8 mouse cellular contexts compared by ENCODE assay signal in genomic region chr12:44268728-44269302, GRCm38 (mm10). TPM values are rescaled to one million over a fixed set of nuclear protein-coding genes. Genes with fewer than 3 reads are reported as not detected.
A peak's percentile ranks its signal among the peaks of the same experiment; 100 is the strongest.
DNase-seq lines count a peak whose midpoint lies in the region; ATAC-seq and TF ChIP-seq lines count a peak whose summit lies in the region.

No protein-coding gene starts in this region.

- DNase-seq in B cell, adult 2 months = peak; percentile 100
- peak; percentile 99 for DNase-seq in brain, adult 2 months (ENCODE audit: low read depth, low spot score)
- DNase-seq in kidney, postnatal 0 days (ENCODE audit: low spot score) = peak; percentile 98
- peak; percentile 100 for DNase-seq in liver, embryonic 11.5 days (ENCODE audit: low spot score)
- peak; percentile 99 for DNase-seq in naive thymus-derived CD4-positive, alpha-beta T cell, adult 2 months (ENCODE audit: low read depth)

- peak; percentile 96 for ATAC-seq in erythroblast, adult 5-6 weeks (replicated peaks; ENCODE audit: low FRiP score, poor library complexity, severe bottlenecking)
- peak; percentile 100 for ATAC-seq in heart, embryonic 12.5 days (ENCODE audit: insufficient number of reproducible peaks, low FRiP score)
- ATAC-seq in kidney, postnatal 0 days (replicated peaks; ENCODE audit: low FRiP score, low read depth) = peak; percentile 100
- ATAC-seq in liver, embryonic 11.5 days (replicated peaks; ENCODE audit: low FRiP score) = peak; percentile 98
- ATAC-seq in stomach, embryonic 14.5 days (ENCODE audit: insufficient number of reproducible peaks, insufficient read depth, low FRiP score, low read depth) = peak; percentile 99

- TF ChIP-seq CTCF in kidney, postnatal 0 days (IDR thresholded peaks at IDR 0.05; ENCODE audit: low read depth) = peak; percentile 21; the same call in 1 of the 2 replicates

- no peaks in the 10 kb centered on the region for H3K27me3 ChIP-seq in heart, embryonic 12.5 days (replicated peaks)
- H3K27me3 ChIP-seq in kidney, postnatal 0 days (ENCODE audit: insufficient read depth, low read length) = no peaks in the 10 kb centered on the region
- no peaks in the 10 kb centered on the region for H3K27me3 ChIP-seq in liver, embryonic 11.5 days (replicated peaks; ENCODE audit: control insufficient read depth, insufficient read depth, low read length)
- no peaks in the 10 kb centered on the region for H3K27me3 ChIP-seq in stomach, embryonic 14.5 days (ENCODE audit: control insufficient read depth, insufficient read depth, low read length)

- H3K27ac ChIP-seq in heart, embryonic 12.5 days (ENCODE audit: poor library complexity, severe bottlenecking) = peak overlapping the region; percentile 97
- H3K27ac ChIP-seq in kidney, postnatal 0 days = peak overlapping the region; percentile 99
- peak overlapping the region; percentile 97 for H3K27ac ChIP-seq in liver, embryonic 11.5 days (ENCODE audit: low read depth, low read length)
- peak overlapping the region; percentile 93 for H3K27ac ChIP-seq in stomach, embryonic 14.5 days (ENCODE audit: low read length)

- peak overlapping the region; percentile 76 for H3K4me3 ChIP-seq in heart, embryonic 12.5 days
- peak overlapping the region; percentile 79 for H3K4me3 ChIP-seq in kidney, postnatal 0 days (replicated peaks; ENCODE audit: low read depth, low read length)
- H3K4me3 ChIP-seq in liver, embryonic 11.5 days (ENCODE audit: low read depth, low read length) = peak overlapping the region; percentile 83
- peak overlapping the region; percentile 62 for H3K4me3 ChIP-seq in stomach, embryonic 14.5 days (ENCODE audit: low read depth, low read length)

- H3K9me3 ChIP-seq in heart, embryonic 12.5 days (replicated peaks) = no peaks in the 10 kb centered on the region
- H3K9me3 ChIP-seq in kidney, postnatal 0 days (replicated peaks; ENCODE audit: low read length) = no peaks in the 10 kb centered on the region
- no peaks in the 10 kb centered on the region for H3K9me3 ChIP-seq in liver, embryonic 11.5 days (ENCODE audit: control insufficient read depth, low read length)
- H3K9me3 ChIP-seq in stomach, embryonic 14.5 days (ENCODE audit: control insufficient read depth, low read depth, low read length) = no peaks in the 10 kb centered on the region

- no peaks in the 10 kb centered on the region for H3K4me1 ChIP-seq in heart, embryonic 12.5 days (replicated peaks)
- H3K4me1 ChIP-seq in kidney, postnatal 0 days (replicated peaks; ENCODE audit: insufficient read depth, low read length) = 0 out of 2 replicates have a peak, but pooled peaks cover 5% of the 10 kb centered on the region
- peaks cover 5% of the 10 kb centered on the region for H3K4me1 ChIP-seq in liver, embryonic 11.5 days (replicated peaks; ENCODE audit: control insufficient read depth, insufficient read depth, low read length)
- no peaks in the 10 kb centered on the region; the same call in 1 of the 2 replicates for H3K4me1 ChIP-seq in stomach, embryonic 14.5 days (ENCODE audit: control insufficient read depth, insufficient read depth, low read length)

- peak overlapping the region; percentile 88 for H3K9ac ChIP-seq in heart, embryonic 12.5 days
- H3K9ac ChIP-seq in kidney, postnatal 0 days (ENCODE audit: low read depth, low read length) = peak overlapping the region; percentile 95
- peak overlapping the region; percentile 80 for H3K9ac ChIP-seq in liver, embryonic 11.5 days (ENCODE audit: low read depth, low read length)
- H3K9ac ChIP-seq in stomach, embryonic 14.5 days (replicated peaks; ENCODE audit: low read depth, low read length) = peak overlapping the region; percentile 56

- WGBS in heart, embryonic 12.5 days = under 1% methylated on average over 38 of the region's 38 CpGs
- WGBS in kidney, postnatal 0 days = under 1% methylated on average over 38 of the region's 38 CpGs
- WGBS in liver, embryonic 11.5 days = under 1% methylated on average over 37 of the region's 38 CpGs
- under 1% methylated on average over 38 of the region's 38 CpGs for whole genome bisulfite sequencing in stomach, embryonic 14.5 days

- H3K4me2 ChIP-seq in heart, embryonic 12.5 days = peak overlapping the region; percentile 66
- H3K4me2 ChIP-seq in kidney, postnatal 0 days (ENCODE audit: low read length) = peak overlapping the region; percentile 60
- H3K4me2 ChIP-seq in liver, embryonic 11.5 days = peak overlapping the region; percentile 75
- H3K4me2 ChIP-seq in stomach, embryonic 14.5 days (replicated peaks; ENCODE audit: low read depth, low read length) = peak overlapping the region; percentile 54

- no peaks in the 10 kb centered on the region for H3K36me3 ChIP-seq in heart, embryonic 12.5 days
- no peaks in the 10 kb centered on the region for H3K36me3 ChIP-seq in kidney, postnatal 0 days (ENCODE audit: insufficient read depth, low read length)
- H3K36me3 ChIP-seq in liver, embryonic 11.5 days (ENCODE audit: control insufficient read depth, insufficient read depth, low read length) = no peaks in the 10 kb centered on the region
- no peaks in the 10 kb centered on the region for H3K36me3 ChIP-seq in stomach, embryonic 14.5 days (ENCODE audit: control insufficient read depth, insufficient read depth, low read length)

RNA-seq across cellular contexts. Expression of gene Pnpla8, which starts 47.6 kb away (rescaled TPM):
- 89.2 and 118 TPM in 2 replicates for total RNA-seq in erythroblast, adult 5-6 weeks (2015; ENCODE audit: low replicate concordance)
- 97.7 and 114 TPM in 2 replicates for total RNA-seq in erythroblast, adult 5-6 weeks (2017; ENCODE audit: low replicate concordance)
- polyA plus RNA-seq in heart, embryonic 12.5 days (2016; fragmentation: Nextera tagmentation; extraction: Ambion mirVana) = 65.2 and 65.5 TPM in 2 replicates
- polyA plus RNA-seq in kidney, postnatal 0 days (2015; fragmentation: Nextera tagmentation; extraction: Ambion mirVana) = 91.9 and 97.1 TPM in 2 replicates
- polyA plus RNA-seq in liver, embryonic 11.5 days (2014; fragmentation: Nextera tagmentation; extraction: Ambion mirVana) = 29.3 and 40.0 TPM in 2 replicates
- 60.9 and 65.8 TPM in 2 replicates for polyA plus RNA-seq in stomach, embryonic 14.5 days (2014; fragmentation: Nextera tagmentation; extraction: Ambion mirVana)

RNA-seq across cellular contexts. Expression of gene Dnajb9, which starts 58.7 kb away (rescaled TPM):
- total RNA-seq in erythroblast, adult 5-6 weeks (2015; ENCODE audit: low replicate concordance) = 26.3 and 30.9 TPM in 2 replicates
- total RNA-seq in erythroblast, adult 5-6 weeks (2017; ENCODE audit: low replicate concordance) = 9.6 and 11.9 TPM in 2 replicates
- 29.0 and 29.1 TPM in 2 replicates for polyA plus RNA-seq in heart, embryonic 12.5 days (2016; fragmentation: Nextera tagmentation; extraction: Ambion mirVana)
- polyA plus RNA-seq in kidney, postnatal 0 days (2015; fragmentation: Nextera tagmentation; extraction: Ambion mirVana) = 38.9 and 39.0 TPM in 2 replicates
- 19.8 and 22.4 TPM in 2 replicates for polyA plus RNA-seq in liver, embryonic 11.5 days (2014; fragmentation: Nextera tagmentation; extraction: Ambion mirVana)
- polyA plus RNA-seq in stomach, embryonic 14.5 days (2014; fragmentation: Nextera tagmentation; extraction: Ambion mirVana) = 19.9 and 24.1 TPM in 2 replicates

RNA-seq across cellular contexts. Expression of gene Nrcam, which starts 59.9 kb away (rescaled TPM):
- total RNA-seq in erythroblast, adult 5-6 weeks (2015; ENCODE audit: low replicate concordance) = not detected in 2 replicates
- total RNA-seq in erythroblast, adult 5-6 weeks (2017; ENCODE audit: low replicate concordance) = 0.43 and 0.98 TPM in 2 replicates
- polyA plus RNA-seq in heart, embryonic 12.5 days (2016; fragmentation: Nextera tagmentation; extraction: Ambion mirVana) = 0.92 and 1.4 TPM in 2 replicates
- 5.1 and 6.0 TPM in 2 replicates for polyA plus RNA-seq in kidney, postnatal 0 days (2015; fragmentation: Nextera tagmentation; extraction: Ambion mirVana)
- polyA plus RNA-seq in liver, embryonic 11.5 days (2014; fragmentation: Nextera tagmentation; extraction: Ambion mirVana) = 0.70 and 2.5 TPM in 2 replicates
- 10.1 and 10.5 TPM in 2 replicates for polyA plus RNA-seq in stomach, embryonic 14.5 days (2014; fragmentation: Nextera tagmentation; extraction: Ambion mirVana)

Comparison
In these comparisons a context has a peak if more than half of its experiments do, and no peak if none do; other contexts are left out.
1. Peak in every context shown above with its lines: DNase-seq, ATAC-seq, H3K4me3 ChIP-seq and H3K27ac ChIP-seq.